Mouse (Mus musculus) ovary, postnatal 10 days (tissue): ENCODE data around the gene Atoh8.

Source experiments
- DNase-seq: peaks from one replicate; pipeline ENCODE4 v3.0.0; 2022; ENCODE audit warnings: low spot score

Atoh8 gene

DNA sequence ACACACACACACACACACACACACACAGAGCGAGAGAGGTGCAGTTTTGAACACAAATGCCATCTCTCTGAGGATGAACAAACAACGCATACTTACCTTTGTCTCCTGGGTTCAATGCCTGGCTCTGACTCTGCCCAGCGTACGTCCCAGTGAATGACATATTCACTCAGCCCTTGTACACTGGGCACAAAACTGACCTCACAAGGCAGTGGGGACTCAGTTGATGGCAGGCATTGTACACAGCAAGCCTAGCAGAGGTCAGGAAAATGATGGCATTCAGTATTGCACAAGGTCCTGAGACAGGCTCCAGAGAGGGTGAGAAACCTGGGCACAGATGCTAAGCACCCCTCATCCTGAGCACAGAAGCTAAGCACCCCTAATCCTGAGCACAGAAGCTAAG, 8.4 kb downstream of the Atoh8 start:
- no peak for DNase-seq

DNA sequence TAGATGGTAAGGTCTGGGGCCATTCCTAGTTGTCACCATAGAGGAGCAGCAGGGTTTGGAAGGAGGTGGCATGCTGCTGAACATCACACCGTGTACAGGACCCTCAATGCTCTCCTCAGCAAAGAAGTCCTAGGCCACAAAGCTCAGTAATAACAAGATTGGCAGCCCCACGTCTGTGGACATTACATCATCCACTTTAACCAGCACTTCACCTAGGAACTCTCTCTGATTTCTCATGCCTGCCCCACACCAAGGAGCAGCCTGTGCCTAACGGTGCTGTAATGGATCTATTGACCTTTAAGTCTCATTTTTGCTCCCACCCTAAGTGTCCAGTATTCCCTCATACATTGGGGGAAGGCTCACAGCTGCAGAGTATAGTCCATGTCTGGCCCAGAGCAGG, 9.7 kb downstream of the Atoh8 start:
- no peak for DNase-seq

DNA sequence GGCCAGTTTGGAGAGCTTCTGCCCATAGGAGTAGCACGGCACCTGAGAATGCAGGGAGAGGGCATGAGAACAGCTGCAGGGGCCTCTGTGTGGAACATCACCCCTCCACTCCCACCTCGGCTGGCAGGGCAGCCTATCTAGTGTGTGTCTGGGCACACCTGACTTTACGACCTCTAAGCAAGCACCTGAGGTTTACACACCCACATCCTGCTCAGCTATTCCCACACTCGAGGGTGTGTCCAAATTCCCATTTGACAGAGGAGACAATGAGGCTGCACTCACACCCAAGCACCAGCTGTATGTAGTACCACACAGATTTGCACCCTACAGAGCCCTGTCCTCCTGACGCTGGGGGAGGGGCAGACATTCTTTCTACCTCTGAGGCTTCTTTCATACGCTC, 11.5 kb downstream of the Atoh8 start:
- no peak for DNase-seq

DNA sequence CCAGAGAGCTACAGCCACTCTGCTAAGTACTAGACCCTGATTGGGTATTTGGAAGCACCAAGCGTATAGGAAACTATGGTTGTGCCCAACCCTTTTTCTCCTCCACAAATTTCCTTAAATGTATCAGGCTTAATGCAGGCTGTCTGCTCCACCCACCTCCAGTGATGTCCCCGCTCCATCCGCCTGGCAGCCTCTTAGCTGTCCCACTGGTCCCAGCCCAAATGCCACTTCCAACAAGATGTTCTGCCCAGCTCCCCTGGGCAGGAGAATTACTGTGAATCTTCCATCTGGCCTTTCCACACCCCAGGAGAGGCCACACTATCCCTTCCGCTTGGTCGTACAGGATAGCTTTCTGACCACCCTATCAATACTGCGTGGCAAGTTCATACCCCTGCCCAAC, 12.5 kb downstream of the Atoh8 start:
- no peak for DNase-seq

DNA sequence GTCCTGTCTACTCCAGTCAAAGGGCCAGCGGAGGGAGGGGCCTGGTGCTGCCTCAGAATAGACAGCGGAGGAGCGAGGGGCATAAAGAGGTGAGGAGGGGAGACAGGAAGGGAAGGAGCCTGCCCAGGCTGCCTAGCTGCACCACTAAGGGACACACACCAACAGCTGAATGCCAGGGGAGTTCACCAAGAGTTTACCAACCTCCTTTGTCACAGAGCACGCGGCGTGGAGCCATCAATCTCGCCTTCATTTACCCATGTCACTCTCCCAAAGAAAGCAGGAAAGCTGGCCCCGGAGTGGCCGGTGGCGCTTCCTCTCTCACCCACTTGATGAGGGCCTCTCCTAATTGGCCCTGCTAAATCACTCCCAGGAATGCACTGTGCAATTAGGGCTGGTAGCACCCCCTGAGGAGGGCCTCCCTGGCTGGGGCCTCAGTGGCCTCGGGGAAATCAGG, 13.1 kb downstream of the Atoh8 start:
- DNase-seq: no peak

DNA sequence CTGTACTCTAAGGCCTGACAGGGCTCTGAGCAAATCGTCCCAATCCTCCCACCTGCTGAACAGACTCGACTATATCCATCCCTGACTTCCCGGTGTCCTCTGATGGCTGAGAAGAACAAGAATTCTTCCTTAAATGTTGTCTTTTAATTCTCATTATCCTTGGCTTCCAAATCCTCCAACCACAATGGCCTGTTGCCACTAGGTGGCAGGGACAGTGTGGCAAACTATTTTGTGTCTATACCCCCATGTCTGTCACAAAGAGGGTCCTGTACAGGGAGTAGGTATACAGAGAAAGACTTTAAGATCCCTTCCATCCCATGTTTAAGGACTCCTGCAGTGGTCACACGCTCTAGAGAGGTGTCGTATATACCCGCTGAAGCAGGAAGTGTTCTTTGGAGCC, 14.1 kb downstream of the Atoh8 start:
- no peak for DNase-seq

DNA sequence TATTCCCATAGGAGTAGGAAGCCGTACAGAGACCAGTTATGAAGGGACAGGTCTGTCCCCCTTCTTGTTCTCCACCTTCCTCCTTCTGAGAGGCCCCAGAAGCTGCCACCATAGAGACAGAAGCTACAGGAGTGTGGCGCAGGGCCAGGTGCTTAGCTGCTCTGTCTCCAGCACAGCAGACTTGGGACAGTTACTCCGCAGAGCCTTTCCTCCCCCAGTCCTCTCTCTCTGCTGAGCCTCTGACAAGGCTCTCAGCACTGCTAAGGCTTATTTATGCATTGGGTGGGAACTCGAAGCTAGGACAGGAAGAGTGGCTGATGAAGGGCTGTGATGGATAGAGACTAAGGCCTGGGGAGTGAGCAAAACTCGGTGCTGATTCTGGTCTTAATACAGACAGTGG, 15.8 kb downstream of the Atoh8 start:
- DNase-seq: no peak

DNA sequence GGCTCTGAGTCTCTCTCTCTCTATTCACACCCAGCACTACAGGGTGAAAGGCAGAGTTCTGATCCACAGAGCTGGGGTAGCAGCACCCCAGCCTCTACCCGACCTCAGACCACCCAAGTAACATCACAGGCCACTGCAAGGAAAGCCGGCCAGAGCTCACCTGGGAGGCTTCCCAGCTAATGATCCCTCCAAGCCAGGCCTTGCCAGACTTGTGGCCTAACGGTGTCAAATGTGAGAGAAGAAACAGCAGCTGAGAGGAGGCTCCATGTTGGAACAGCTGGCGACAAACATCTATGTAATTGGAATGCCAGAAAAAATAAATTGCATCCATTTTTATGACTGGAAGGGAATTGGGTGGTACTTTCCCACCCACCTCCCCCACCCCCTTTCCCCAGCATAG, 17.1 kb downstream of the Atoh8 start:
- DNase-seq: no peak

DNA sequence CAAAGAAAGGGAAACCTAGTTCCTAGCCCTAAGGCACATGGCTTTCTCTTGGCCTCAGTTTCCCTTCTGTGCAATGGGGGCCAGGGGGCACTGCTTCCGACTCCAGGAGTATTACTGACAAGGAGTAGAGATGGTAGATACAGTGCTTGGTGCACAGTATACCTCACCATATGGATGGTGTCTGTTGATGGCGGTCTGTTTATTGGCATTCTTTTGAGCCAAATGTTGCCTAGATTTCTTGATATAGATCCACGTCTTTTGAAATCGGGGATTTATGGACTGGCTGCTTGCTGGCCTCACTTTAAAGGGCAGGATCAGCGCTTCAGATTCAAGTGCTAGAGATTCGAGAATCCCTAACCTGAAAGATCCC, 18.0 kb downstream of the Atoh8 start:
- no peak for DNase-seq

DNA sequence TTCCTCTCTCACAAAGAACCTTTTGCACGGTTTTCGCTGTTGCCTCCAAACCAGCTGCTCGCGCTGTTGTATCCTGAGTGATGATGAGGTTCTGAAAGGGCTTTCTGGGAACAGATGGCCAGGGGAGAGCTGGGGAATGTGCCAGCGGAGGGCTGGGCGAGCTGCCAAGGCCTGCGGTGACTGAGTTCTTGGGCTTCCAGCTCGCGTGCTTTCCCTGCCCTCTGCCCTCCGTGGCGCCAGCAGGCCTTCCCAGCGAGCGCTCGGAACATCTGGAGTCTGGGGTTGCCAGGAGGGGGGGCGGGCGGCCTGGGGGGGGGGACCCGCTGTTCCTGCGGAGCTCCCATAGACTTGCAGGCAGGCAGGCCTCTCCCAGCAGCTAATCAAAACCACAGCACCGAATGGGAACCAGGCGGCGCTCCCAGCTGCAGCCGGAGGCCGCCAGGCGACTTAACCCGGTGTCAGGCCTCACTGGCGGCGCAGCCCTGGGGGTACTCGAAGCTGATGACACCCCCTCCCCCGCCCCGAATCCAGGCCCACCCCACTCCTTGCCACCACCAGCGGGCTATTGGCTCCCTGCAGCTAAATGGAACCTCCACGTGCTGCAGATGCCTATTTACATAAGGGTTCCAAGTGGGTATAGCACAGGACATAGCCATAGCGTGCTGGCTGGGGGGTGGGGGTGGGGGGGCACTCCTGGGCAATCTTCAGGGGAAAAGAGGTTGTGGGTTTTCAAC, 18.5 kb downstream of the Atoh8 start:
- peak; percentile 100 for DNase-seq

DNA sequence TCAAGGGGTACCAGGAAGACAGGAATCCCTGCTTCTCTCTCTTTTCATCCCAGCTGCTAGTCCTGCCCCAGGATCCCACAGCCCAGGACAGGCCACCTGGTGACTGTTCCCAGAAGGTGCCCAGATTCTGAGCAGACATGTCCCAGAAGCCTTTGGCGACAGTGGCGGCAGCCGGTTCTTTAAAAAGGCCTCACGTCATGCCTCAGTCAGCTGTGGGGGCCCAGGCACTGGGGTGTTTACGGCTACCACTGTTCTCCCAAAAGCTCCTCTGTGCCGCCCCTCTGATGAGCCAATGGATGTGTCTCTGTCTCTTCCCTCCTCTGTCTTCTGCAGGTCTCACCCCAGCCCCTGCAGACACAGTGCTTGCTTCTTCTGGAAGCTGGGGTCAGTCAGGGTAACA, 19.8 kb downstream of the Atoh8 start:
- no peak for DNase-seq

DNA sequence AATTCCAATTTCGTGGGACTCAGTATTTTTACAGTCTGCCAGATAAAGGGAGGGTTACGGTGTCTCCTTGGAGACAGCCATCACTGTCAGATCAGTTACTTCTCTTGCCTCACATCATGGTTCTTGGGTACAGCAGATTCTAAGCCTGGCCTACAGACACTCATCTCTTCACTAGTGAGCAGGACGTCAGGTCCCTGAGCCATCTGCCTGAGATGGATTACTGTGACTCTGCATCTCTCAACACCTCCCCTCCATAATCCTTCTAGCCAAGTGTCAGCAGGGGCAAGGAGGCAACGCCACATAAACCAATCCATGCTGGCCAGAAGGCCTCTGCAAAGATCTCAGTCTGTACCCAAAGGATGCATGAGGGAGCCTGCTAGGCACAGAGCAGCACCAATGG, 24.0 kb downstream of the Atoh8 start:
- DNase-seq: no peak

DNA sequence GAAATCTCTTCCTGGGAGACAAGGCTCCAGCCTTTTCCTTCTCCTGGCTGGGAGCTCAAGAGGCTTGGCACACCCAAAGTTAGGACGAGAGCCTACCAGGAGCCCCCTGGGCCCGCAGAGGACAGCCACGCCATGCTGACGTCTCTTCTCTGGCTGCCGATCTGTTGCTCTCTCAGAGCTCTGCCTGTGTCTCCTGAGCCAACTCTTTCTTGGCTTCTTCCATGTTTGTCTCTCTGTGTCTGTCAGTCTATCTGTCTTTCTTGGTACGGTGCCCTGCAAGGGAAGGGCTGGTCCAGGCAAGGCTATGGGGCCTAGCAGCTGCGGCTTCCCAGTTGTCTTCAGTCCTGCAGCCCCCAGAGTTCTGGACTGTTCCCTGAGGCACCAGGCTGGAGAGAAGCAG, 24.6 kb downstream of the Atoh8 start:
- DNase-seq: no peak

DNA sequence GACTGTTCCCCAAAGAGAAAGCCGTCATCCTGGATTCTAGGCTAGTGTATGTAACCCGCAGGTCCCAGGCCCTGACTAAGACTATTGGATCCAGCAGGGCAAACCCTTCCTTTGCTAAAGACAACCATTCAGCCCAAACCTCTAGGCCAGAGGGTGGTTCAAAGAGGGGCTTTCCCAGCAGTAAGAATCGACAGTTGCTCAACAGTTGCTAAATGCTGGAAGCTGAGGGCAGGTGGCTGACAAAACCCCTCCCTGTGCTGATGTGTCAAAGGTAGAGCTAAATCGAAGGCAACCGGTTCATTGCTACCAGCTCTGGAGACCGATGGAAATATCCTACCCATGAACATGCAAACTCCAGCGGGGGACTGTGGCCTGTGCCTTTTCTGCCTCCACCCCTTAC, 25.6 kb downstream of the Atoh8 start:
- DNase-seq: no peak

DNA sequence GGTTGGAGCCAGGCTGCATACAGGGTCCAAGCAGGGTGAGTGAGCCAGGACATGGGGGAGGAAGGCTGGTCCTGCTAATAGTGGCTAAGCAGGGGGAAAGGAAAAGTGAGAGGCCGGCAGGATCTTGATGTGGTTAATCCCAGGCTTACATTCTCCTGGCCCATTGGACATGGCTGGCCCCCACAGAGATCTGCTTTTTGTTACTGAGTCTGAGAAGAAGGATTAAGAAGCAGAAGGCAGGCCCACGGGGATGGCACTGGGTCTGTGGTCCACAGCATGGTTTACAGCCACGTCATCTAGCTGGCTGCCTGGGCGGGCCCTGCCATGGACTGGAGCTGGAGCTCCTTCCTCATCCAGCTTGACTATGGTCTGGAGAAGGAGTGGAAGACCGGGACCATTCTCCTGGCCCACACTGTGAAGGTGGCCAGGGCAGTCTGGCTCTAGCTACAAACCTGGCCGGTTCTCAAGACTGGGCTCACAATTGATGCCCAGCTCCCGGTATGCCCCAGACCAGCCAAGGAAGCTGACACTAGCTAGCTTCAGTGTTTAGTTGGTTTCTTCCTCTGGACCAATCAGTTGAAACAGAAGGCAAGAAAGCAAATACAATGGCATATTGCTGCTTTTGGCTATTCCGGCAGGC, 26.9 kb downstream of the Atoh8 start:
- no peak for DNase-seq

DNA sequence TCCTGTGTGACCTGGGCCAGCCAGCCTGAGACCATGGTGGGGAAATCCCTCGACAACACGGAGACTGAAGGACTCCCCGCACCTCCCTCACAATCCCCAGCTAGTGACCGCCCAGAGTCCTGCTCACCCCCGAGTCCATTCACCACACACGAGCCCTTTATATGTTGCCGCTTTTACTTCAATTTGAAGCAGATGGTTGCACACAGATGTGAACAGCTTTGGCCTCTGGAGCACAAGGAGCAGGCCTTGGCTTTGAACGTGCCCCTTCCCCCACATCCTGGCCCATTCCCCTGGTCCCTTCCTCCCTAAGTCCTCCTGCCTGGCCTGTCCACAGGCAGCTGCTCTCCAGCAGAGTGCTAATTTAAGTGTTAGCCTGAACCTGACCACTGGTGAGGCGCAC, 29.4 kb downstream of the Atoh8 start:
- no peak for DNase-seq

DNA sequence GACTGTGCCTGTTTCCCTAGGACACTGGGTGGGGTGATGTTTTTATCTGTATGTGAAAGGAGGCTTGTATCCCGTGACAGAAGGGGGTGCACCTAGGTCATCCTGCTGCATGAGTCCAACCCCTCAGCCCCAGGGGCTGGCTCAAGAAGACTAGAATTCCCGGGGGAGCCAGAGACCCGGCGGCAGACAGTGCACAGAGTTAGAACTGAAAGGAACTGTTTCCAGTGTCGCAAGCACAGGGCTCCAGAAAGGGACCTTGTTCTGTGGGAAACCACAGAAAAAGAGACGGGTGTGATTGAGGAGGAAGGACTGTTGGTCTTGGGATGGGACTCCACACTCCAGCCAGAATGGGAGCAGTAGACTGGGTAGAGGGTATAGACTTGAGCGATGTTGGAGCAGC, 30.5 kb downstream of the Atoh8 start:
- no peak for DNase-seq

DNA sequence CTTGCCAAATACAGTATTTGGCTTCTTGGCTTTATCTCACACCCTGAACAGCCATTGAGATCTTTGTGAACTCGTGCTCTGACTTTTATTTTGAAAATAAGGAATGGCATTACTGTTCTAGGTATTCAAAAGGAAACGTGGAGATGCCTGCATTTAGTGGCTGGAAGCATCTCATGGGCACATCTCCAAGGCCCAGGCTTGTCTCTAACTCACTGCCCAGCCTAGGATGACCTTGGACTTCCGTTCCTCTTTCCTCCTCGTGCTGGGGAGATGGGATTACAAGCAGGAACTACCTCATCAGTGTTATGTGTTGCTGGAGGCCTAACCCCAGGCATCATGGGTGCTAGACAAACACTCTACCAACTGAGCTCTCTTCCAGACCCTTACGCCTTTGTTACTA, 32.1 kb downstream of the Atoh8 start:
- DNase-seq: no peak

DNA sequence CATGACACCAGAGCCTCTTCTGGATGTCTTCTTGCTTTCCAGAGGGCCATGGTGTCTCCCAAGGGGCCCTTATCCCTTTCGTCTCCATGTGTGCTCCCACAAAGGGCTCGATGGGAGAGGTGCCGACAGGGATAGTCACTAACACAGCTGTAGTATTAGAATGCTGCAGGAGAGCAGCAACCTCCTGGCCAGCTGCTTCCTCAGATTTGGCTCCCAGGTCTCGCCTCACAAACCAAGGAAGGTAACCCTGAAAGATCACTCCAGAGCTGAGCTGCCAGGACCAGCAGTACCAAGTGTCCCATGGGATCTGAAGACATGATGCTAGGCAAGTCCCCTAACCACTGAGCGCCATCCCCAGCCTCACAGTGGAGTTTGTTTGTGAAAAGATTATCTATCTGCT, 32.6 kb downstream of the Atoh8 start:
- DNase-seq: no peak

DNA sequence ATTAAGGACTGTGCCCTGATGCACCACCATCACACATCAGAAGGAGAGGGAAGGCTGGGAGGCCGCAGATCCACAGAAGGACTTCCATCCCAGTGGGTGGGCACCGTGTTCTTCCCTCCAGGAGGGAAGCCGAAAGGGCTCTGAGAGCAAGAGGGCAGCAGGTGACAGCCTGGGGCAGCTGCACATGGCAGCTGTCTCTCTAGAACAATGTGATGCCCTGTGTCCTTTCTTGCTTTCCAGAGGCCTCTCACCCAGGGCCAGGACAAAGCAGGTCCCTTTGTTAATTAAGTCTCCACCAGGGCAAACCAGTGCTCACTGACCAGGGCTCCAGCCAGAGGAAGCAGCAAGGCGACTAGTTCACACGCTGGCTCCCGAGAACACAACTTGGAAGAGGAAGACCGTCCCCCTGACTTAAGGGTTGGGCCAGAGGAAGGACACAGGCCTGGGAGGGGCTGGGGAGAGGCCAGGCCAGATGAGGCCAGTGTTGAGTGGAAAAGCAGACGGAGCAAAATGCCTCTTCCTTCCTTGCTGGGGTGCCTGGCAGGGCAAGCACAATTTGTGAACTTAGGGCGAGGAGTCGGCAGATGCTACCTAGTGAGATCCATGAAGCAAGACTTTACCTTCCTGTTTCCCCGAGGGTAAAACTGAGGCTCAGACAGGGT, 34.7 kb downstream of the Atoh8 start:
- DNase-seq: no peak

DNA sequence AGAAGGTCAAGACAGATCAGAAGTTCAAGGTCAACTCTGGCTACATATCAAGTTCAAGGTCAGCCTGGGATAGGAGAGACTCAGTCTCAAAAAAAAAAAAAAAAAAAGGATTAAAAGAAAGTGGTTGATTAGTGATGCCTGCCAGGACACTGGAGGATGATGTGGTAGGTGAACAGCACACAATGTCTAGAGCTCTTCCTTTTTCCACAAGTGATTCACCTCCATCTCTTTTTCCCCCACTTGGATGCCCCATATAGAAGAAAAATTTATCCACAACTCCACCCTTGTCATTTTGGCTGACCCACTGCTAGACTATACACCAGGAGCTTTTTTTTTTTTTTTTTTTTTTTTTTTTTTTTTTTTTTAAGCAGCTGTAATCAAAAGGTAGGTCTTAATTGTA, 37.9 kb downstream of the Atoh8 start:
- DNase-seq: no peak

DNA sequence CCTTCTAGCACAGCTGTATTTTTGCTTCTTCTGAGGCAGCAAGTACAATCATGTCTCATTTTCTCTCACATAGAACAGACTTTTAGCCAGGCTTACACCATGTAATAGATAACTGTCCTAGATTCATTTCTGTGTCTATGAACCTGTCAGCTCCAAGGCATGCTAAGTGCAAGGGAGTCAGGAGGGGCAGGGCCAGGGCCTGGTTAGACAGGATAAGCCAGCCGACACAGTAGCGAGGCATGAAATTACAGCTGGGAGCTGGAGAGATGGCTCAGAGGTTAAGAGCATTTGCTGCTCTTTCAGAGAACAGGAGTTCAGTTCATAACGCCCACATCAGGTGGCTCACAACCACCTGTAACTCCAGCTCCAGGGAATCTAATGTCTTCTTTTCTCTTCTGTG, 38.7 kb downstream of the Atoh8 start:
- no peak for DNase-seq

DNA sequence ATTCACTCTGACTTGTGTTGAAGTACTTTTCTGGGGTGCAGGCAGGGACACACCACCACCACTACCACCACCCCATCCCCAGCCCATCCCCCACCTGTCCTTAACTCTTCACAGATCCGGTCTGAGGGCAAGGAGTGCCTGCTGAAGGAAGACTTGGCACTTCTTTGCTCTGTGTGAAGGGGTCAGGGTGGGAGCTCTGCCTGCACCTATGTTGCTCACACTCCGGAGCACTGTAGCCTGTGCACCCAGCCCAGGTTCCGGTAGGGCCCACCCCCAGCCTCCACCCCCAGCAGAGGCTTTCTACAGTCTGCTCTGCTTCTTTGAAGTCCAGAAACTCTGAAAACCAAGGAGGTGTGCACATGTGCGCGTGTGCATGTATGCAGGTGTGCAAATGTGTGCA, 44.8 kb downstream of the Atoh8 start:
- no peak for DNase-seq

DNA sequence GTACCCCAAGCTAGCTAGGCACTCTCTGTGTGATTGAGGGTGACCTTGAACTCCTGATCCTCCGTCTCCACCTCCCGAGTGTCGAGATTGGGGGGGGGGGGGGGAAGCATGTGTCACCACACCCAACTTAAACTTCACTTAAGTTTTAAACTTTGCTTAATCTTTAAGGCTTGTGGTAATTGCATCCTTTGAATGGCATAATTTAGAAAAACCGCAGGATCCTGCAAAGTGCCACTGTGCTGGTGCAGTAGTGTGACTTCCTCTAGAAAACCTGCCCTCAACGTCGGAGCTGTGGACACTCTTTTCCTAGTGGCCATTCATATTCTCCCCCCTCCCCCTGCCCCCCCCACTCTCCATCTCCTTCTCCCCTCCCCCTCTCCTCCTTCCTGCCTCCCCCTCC, 45.3 kb downstream of the Atoh8 start:
- DNase-seq: no peak
